ENCODE assay signal across 8 mouse cellular contexts in genomic region chr6:47748306-47748705, GRCm38 (mm10).
DNase-seq lines count a peak whose midpoint lies in the region; ATAC-seq and TF ChIP-seq lines count a peak whose summit lies in the region.
"Not testable (repeated sequence)": the region's sequence is repeated elsewhere in the genome, so short reads cannot be mapped to it uniquely, and the experiment has no call there.

No protein-coding gene starts in this region.

- not testable (repeated sequence) for H3K4me1 ChIP-seq in hindbrain, embryonic 15.5 days (replicated peaks); liver, embryonic 15.5 days (replicated peaks); neural tube, embryonic 12.5 days; stomach, postnatal 0 days (replicated peaks; ENCODE audit: control insufficient read depth, insufficient read depth)

- not testable (repeated sequence) for H3K36me3 ChIP-seq in hindbrain, embryonic 15.5 days; liver, embryonic 15.5 days (replicated peaks); neural tube, embryonic 12.5 days; stomach, postnatal 0 days (ENCODE audit: control insufficient read depth, insufficient read depth, low read length)

- ATAC-seq in hindbrain, embryonic 15.5 days (ENCODE audit: low FRiP score, low read depth); liver, embryonic 15.5 days (ENCODE audit: insufficient read depth); neural tube, embryonic 12.5 days (ENCODE audit: low FRiP score, low read depth); stomach, postnatal 0 days (ENCODE audit: low FRiP score, low TSS enrichment): not testable (repeated sequence)

- not testable (repeated sequence) for H3K9me3 ChIP-seq in hindbrain, embryonic 15.5 days; liver, embryonic 15.5 days (replicated peaks); neural tube, embryonic 12.5 days; stomach, postnatal 0 days (ENCODE audit: control insufficient read depth, low read length)

- peak; percentile 24; the same call in 1 of the 2 replicates for TF ChIP-seq CTCF in stomach, postnatal 0 days (IDR thresholded peaks at IDR 0.05; ENCODE audit: low read depth)

- peak; percentile 92 for DNase-seq in CD8-positive naive resting alpha-beta T cell, adult 2 months (ENCODE audit: low read depth in 2 of 2, low spot score in 2 of 2)
- DNase-seq in cerebellum, postnatal 4 days (ENCODE audit: low spot score in 2 of 2), result peak; percentile 80 to 92
- DNase-seq in gastrocnemius, postnatal 25 days, result peak; percentile 78
- peak; percentile 94 for DNase-seq in layer of hippocampus, adult 9-10 months (ENCODE audit: low spot score)
- not testable (repeated sequence) for DNase-seq in stomach, postnatal 0 days (ENCODE audit: low spot score)

- WGBS in hindbrain, embryonic 15.5 days, result 9% methylated on average over 12 of the region's 25 CpGs
- WGBS in liver, embryonic 15.5 days (ENCODE audit: insufficient replicate concordance), result 3% methylated on average over 15 of the region's 25 CpGs
- 16% methylated on average over 14 of the region's 25 CpGs for WGBS in neural tube, embryonic 12.5 days
- WGBS in stomach, postnatal 0 days, result 8% methylated on average over 7 of the region's 25 CpGs

- TF ChIP-seq EP300 in stomach, postnatal 0 days (optimal IDR thresholded peaks at IDR 0.05), result not testable (repeated sequence)

- not testable (repeated sequence) for H3K27ac ChIP-seq in hindbrain, embryonic 15.5 days (replicated peaks); liver, embryonic 15.5 days (replicated peaks); neural tube, embryonic 12.5 days; stomach, postnatal 0 days (replicated peaks)

- peak overlapping the region; percentile 38 for H3K4me2 ChIP-seq in hindbrain, embryonic 15.5 days
- peak overlapping the region; percentile 56 for H3K4me2 ChIP-seq in liver, embryonic 15.5 days
- peak overlapping the region; percentile 43 for H3K4me2 ChIP-seq in neural tube, embryonic 12.5 days (replicated peaks)
- peak overlapping the region; percentile 36; the same call in 1 of the 2 replicates for H3K4me2 ChIP-seq in stomach, postnatal 0 days (replicated peaks; ENCODE audit: low read depth)

- peak overlapping the region; percentile 14; the same call in 1 of the 2 replicates for H3K4me3 ChIP-seq in hindbrain, embryonic 15.5 days
- peak overlapping the region; percentile 39 for H3K4me3 ChIP-seq in liver, embryonic 15.5 days (replicated peaks)
- H3K4me3 ChIP-seq in neural tube, embryonic 12.5 days; stomach, postnatal 0 days (ENCODE audit: low read depth, low read length): not testable (repeated sequence)

- not testable (repeated sequence) for H3K9ac ChIP-seq in hindbrain, embryonic 15.5 days; liver, embryonic 15.5 days; neural tube, embryonic 12.5 days; stomach, postnatal 0 days (ENCODE audit: low read length)

- H3K27me3 ChIP-seq in hindbrain, embryonic 15.5 days; liver, embryonic 15.5 days; neural tube, embryonic 12.5 days (replicated peaks); stomach, postnatal 0 days (ENCODE audit: control insufficient read depth, insufficient read depth, low read length): not testable (repeated sequence)
